Mouse (Mus musculus) myocyte (in vitro differentiated cells): ENCODE results near the gene Acot5.

Experiments
- CEBPB ChIP-seq: IDR thresholded peaks from 2 replicates; pipeline ENCODE4 v1.6.1; 2011; ENCODE audit warnings: mild to moderate bottlenecking, moderate library complexity; ENCODE audit not compliant: poor library complexity, insufficient read depth, severe bottlenecking
- POLR2A ChIP-seq: IDR thresholded peaks from one replicate; pipeline ENCODE4 v1.6.1; 2011; ENCODE audit warnings: low read depth, mild to moderate bottlenecking, control low read depth, moderate library complexity; ENCODE audit not compliant: insufficient read length
- TCF12 ChIP-seq: IDR thresholded peaks from one replicate; pipeline ENCODE4 v1.6.1; 2011; ENCODE audit warnings: mild to moderate bottlenecking, control low read depth; ENCODE audit not compliant: poor library complexity, insufficient read depth, severe bottlenecking

DNA sequence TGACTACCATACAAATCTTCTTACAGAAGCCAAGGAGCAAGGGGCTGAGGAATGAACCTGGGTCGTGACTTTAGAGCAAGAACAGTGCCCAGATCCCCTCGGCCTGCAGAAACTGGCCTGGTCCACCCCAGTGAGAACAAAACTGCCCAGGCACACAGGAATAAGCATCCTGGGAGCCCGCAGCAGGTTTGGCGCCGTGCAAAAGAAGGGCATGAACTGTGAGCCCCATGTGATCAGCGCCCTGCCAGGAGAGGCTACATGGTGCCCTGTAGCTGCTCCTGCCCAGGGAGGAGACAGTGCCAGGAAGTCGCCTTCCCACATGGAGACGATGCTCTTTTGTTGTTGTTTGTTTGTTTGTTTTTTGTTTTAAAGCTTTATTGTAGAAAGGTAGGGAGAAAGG is 4.5 kb upstream of the Acot5 start:
- TF ChIP-seq POLR2A (no peak), CEBPB (no peak), TCF12 (no peak)
